Mouse (Mus musculus) liver, embryonic 16.5 days (tissue): ENCODE measurements around the gene Chst13. TPM values are rescaled to one million over a fixed set of nuclear protein-coding genes. Genes with fewer than 3 reads are reported as not detected.

Source experiments
- ATAC-seq: fragments of 200-750 bp; cut with Nextera tagmentation; 2 replicates; pipeline ENCODE4 v1.8.0; 2017; ENCODE audit warnings: low read depth, mild to moderate bottlenecking, moderate number of reproducible peaks, moderate library complexity
- H3K27ac ChIP-seq: fragments of 300-500 bp; sonication (generic); 2 replicates; pipeline ENCODE4 v1.5.1; 2014; ENCODE audit warnings: mild to moderate bottlenecking, low read length
- H3K27me3 ChIP-seq: fragments of 300-500 bp; sonication (generic); 2 replicates; pipeline ENCODE4 v1.6.1; 2014; ENCODE audit warnings: low read depth, low read length, mixed read lengths; ENCODE audit not compliant: control insufficient read depth, insufficient read depth
- H3K36me3 ChIP-seq: fragments of 300-500 bp; sonication (generic); 2 replicates; pipeline ENCODE4 v1.6.1; 2014; ENCODE audit warnings: mild to moderate bottlenecking; ENCODE audit not compliant: control insufficient read depth, insufficient read depth
- H3K4me1 ChIP-seq: fragments of 300-500 bp; sonication (generic); 2 replicates; pipeline ENCODE4 v1.6.1; 2014; ENCODE audit warnings: low read depth, low read length, mixed read lengths; ENCODE audit not compliant: control insufficient read depth
- H3K4me2 ChIP-seq: fragments of 300-500 bp; sonication (generic); 2 replicates; pipeline ENCODE4 v1.6.1; 2014; ENCODE audit warnings: low read depth, low read length, mixed read lengths
- H3K4me3 ChIP-seq: fragments of 300-500 bp; sonication (generic); 2 replicates; pipeline ENCODE4 v1.5.1; 2014; ENCODE audit warnings: low read depth, mild to moderate bottlenecking, low read length
- H3K9ac ChIP-seq: fragments of 300-500 bp; sonication (generic); 2 replicates; pipeline ENCODE4 v1.6.1; 2014; ENCODE audit warnings: low read depth, low read length
- H3K9me3 ChIP-seq: fragments of 300-500 bp; sonication (generic); replicated peaks from 2 replicates; pipeline ENCODE4 v1.6.1; 2016; ENCODE audit warnings: low read length; ENCODE audit not compliant: control insufficient read depth
- WGBS: fragments of 180-500 bp; shearing (Covaris S2); extraction: QIAGEN DNeasy Blood & Tissue Kit; methylation state at CpG from one replicate; pipeline ENCODE4 v1.1.7; 2014; ENCODE audit not compliant: insufficient replicate concordance; 5-methylcytosine and 5-hydroxymethylcytosine counted together
- polyA plus RNA-seq: library from polyadenylated mRNA; unstranded; fragments of >200 nt; fragmentation: Nextera tagmentation; extraction: Ambion mirVana; gene quantifications from 2 replicates; pipeline ENCODE4 v1.2.1, GENCODE M21; 2015

Gene Chst13
- polyA plus RNA-seq, 1 experiment from 2014 or later = 13.1 TPM

- peaks cover 2% of the 10 kb centered on the region; the same call in 1 of the 2 replicates for H3K36me3 ChIP-seq
Observed at GRCm38 (mm10) chr6:90308839-90309778, 15.9 kb downstream of the Chst13 start.

GRCm38 (mm10) chr6:90306315-90306975, 18.5 kb downstream of the Chst13 start:
- no peaks in the 10 kb centered on the region for H3K9me3 ChIP-seq
- peak; percentile 84 for ATAC-seq
- H3K27me3 ChIP-seq = no peaks in the 10 kb centered on the region
- WGBS = 56% methylated on average over 6 of the region's 6 CpGs
- H3K4me3 ChIP-seq = no peak overlapping the region
- peak overlapping the region; percentile 53 for H3K27ac ChIP-seq
- no peak overlapping the region for H3K9ac ChIP-seq
- 0 out of 2 replicates have a peak, but pooled peaks cover 2% of the 10 kb centered on the region for H3K36me3 ChIP-seq
- H3K4me2 ChIP-seq = no peak overlapping the region
- H3K4me1 ChIP-seq = peaks cover 4% of the 10 kb centered on the region; the same call in 1 of the 2 replicates

More at GRCm38 (mm10) chr6:90308839-90309778, 15.9 kb downstream of the Chst13 start:
- no peak overlapping the region for H3K9ac ChIP-seq
- no peak overlapping the region for H3K4me2 ChIP-seq
- H3K9me3 ChIP-seq = no peaks in the 10 kb centered on the region
- WGBS = 79% methylated on average over 87 of the region's 87 CpGs
- peaks cover 4% of the 10 kb centered on the region; the same call in 1 of the 2 replicates for H3K4me1 ChIP-seq
- ATAC-seq = no peak
- no peak overlapping the region for H3K27ac ChIP-seq
- no peak overlapping the region for H3K4me3 ChIP-seq
- H3K27me3 ChIP-seq = no peaks in the 10 kb centered on the region

GRCm38 (mm10) chr6:90300919-90301318, 24.1 kb downstream of the Chst13 start, which contains the start of gene BC048671:
BC048671 (plus strand) TSS chr6:90301219.
- Histone ChIP-seq H3K4me3 (no peak within 1 kb of the TSS), H3K27ac (no peak within 1 kb of the TSS), H3K4me1 (peaks cover 1% of the 10 kb centered on the region; the same call in 1 of the 2 replicates), H3K27me3 (no peaks in the 10 kb centered on the region), H3K9ac (no peak within 1 kb of the TSS), H3K9me3 (no peaks in the 10 kb centered on the region), H3K36me3 (no peaks in the 10 kb centered on the region), H3K4me2 (no peak within 1 kb of the TSS)
- 63% methylated on average over 1 of the region's 1 CpGs for WGBS
- ATAC-seq = no peak

GRCm38 (mm10) chr6:90288265-90288664, 36.7 kb downstream of the Chst13 start:
- Histone ChIP-seq H3K4me3 (no peak overlapping the region), H3K27ac (no peak overlapping the region), H3K4me1 (no peaks in the 10 kb centered on the region), H3K4me2 (no peak overlapping the region), H3K27me3 (no peaks in the 10 kb centered on the region), H3K36me3 (no peaks in the 10 kb centered on the region), H3K9me3 (no peaks in the 10 kb centered on the region), H3K9ac (no peak overlapping the region)
- WGBS = 36% methylated on average over 12 of the region's 12 CpGs
- ATAC-seq = no peak

Other genes starting within 250 kb of the Chst13 start
- not detected in 2 replicates for gene Vmn1r49, start 246.7 kb downstream of the Chst13 start, polyA plus RNA-seq
- gene Vmn1r50, start 223.8 kb downstream of the Chst13 start, polyA plus RNA-seq = not detected in 2 replicates
- gene Vmn1r51, start 202.6 kb downstream of the Chst13 start, polyA plus RNA-seq = not detected in 2 replicates
- gene Vmn1r52, start 150.4 kb downstream of the Chst13 start, polyA plus RNA-seq = not detected in 2 replicates
- not detected in 2 replicates for gene V1ra8, start 122.4 kb downstream of the Chst13 start, polyA plus RNA-seq
- not detected in 2 replicates for gene Vmn1r53, start 100.7 kb downstream of the Chst13 start, polyA plus RNA-seq
- gene Vmn1r54, start 78.9 kb downstream of the Chst13 start, polyA plus RNA-seq = not detected in 2 replicates
- gene BC048671, start 24.0 kb downstream of the Chst13 start, polyA plus RNA-seq = 0.12 TPM in 1 of 2 replicates, not detected in the other
- 32.3 and 41.1 TPM in 2 replicates for gene Uroc1, start 8.1 kb upstream of the Chst13 start, polyA plus RNA-seq
- gene Zxdc, start 44.3 kb upstream of the Chst13 start, polyA plus RNA-seq = 2.0 and 3.0 TPM in 2 replicates
- 0.08 and 0.19 TPM in 2 replicates for gene Cfap100, start 103.6 kb upstream of the Chst13 start, polyA plus RNA-seq
- 21.7 and 25.8 TPM in 2 replicates for gene Klf15, start 137.4 kb upstream of the Chst13 start, polyA plus RNA-seq
- 35.9 and 48.3 TPM in 2 replicates for gene Aldh1l1, start 161.2 kb upstream of the Chst13 start, polyA plus RNA-seq